Mouse (Mus musculus): ENCODE data around the gene Schip1.

- TF ChIP-seq CTCF (conservative IDR thresholded peaks at IDR 0.05; ENCODE audit: insufficient read depth, insufficient read length, low read depth, low read length) (no peak), POLR2A (IDR thresholded peaks at IDR 0.05; ENCODE audit: low read depth, low read length) (no peak)
Measured at GRCm38 (mm10) chr3:68077406-68077805, 12.8 kb downstream of the Schip1 start.

All from kidney, adult 2 months (tissue).